Mouse (Mus musculus) hindbrain, embryonic 15.5 days (tissue): ENCODE measurements around the gene Vmn1r229. TPM values are rescaled to one million over a fixed set of nuclear protein-coding genes. Genes with fewer than 3 reads are reported as not detected.

Experiments
- ATAC-seq: fragments of 200-750 bp; cut with Nextera tagmentation; 2 replicates; pipeline ENCODE4 v1.8.0; 2017; ENCODE audit warnings: low read depth, moderate number of reproducible peaks, moderate TSS enrichment; ENCODE audit not compliant: low FRiP score
- H3K27ac ChIP-seq: fragments of 300-500 bp; sonication (generic); replicated peaks from 2 replicates; pipeline ENCODE4 v1.5.1; 2015; ENCODE audit warnings: mild to moderate bottlenecking, inconsistent platforms
- H3K27me3 ChIP-seq: fragments of 300-500 bp; sonication (generic); 2 replicates; pipeline ENCODE4 v1.6.1; 2015; ENCODE audit warnings: control low read depth, inconsistent platforms
- H3K36me3 ChIP-seq: fragments of 300-500 bp; sonication (generic); 2 replicates; pipeline ENCODE4 v1.6.1; 2015; ENCODE audit warnings: control low read depth, inconsistent platforms
- H3K4me1 ChIP-seq: fragments of 300-500 bp; sonication (generic); replicated peaks from 2 replicates; pipeline ENCODE4 v1.6.1; 2015; ENCODE audit warnings: control low read depth, inconsistent platforms
- H3K4me2 ChIP-seq: fragments of 300-500 bp; sonication (generic); 2 replicates; pipeline ENCODE4 v1.6.1; 2015; ENCODE audit warnings: moderate library complexity, mild to moderate bottlenecking, inconsistent platforms
- H3K4me3 ChIP-seq: fragments of 300-500 bp; sonication (generic); 2 replicates; pipeline ENCODE4 v1.5.1; 2015; ENCODE audit warnings: mild to moderate bottlenecking, inconsistent platforms
- H3K9ac ChIP-seq: fragments of 300-500 bp; sonication (generic); 2 replicates; pipeline ENCODE4 v1.6.1; 2015; ENCODE audit warnings: inconsistent platforms
- H3K9me3 ChIP-seq: fragments of 300-500 bp; sonication (generic); 2 replicates; pipeline ENCODE4 v1.6.1; 2016; ENCODE audit warnings: control low read depth, inconsistent platforms
- WGBS: fragments of 180-500 bp; shearing (Covaris S2); methylation state at CpG from one replicate; pipeline ENCODE4 v1.1.7; 2015; 5-methylcytosine and 5-hydroxymethylcytosine counted together
- polyA plus RNA-seq: library from polyadenylated mRNA; unstranded; fragments of >200 nt; fragmentation: Nextera tagmentation; extraction: Ambion mirVana; gene quantifications from 2 replicates; pipeline ENCODE4 v1.2.1, GENCODE M21; 2015

The Vmn1r229 gene
- not detected in 2 replicates for polyA plus RNA-seq

DNA sequence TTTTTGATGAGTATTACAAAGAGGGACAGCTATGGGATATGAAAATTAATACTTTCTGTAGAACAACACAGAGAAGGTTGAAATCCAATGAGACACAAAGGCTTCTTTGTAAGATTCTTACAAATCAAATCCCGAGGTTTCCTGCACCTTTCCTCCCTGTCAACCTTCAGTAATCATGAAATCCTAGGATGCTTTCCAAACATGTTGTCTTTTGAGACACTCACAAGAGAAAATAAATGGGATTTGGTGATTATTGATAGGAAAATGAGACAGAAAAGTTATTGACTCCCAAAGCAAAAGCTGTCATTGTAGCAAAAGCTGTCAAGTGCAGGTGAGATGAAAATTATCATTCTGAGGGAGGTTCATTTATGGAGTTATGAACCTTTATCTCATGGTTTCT lies at the start of gene Vmn1r229:
TSS of gene Vmn1r229 (plus strand) at position 301 of the 400 bp plus-strand sequence.
- peaks cover 4% of the 10 kb centered on the region; the same call in 1 of the 2 replicates for H3K9me3 ChIP-seq
- no peak for ATAC-seq
- no peaks in the 10 kb centered on the region for H3K36me3 ChIP-seq
- H3K27ac ChIP-seq, result no peak within 1 kb of the TSS
- no peak within 1 kb of the TSS for H3K4me3 ChIP-seq
- H3K9ac ChIP-seq, result no peak within 1 kb of the TSS
- no peaks in the 10 kb centered on the region for H3K4me1 ChIP-seq
- no peaks in the 10 kb centered on the region for H3K27me3 ChIP-seq
- WGBS, result 67% methylated on average over 1 of the region's 1 CpGs
- H3K4me2 ChIP-seq, result no peak within 1 kb of the TSS

DNA sequence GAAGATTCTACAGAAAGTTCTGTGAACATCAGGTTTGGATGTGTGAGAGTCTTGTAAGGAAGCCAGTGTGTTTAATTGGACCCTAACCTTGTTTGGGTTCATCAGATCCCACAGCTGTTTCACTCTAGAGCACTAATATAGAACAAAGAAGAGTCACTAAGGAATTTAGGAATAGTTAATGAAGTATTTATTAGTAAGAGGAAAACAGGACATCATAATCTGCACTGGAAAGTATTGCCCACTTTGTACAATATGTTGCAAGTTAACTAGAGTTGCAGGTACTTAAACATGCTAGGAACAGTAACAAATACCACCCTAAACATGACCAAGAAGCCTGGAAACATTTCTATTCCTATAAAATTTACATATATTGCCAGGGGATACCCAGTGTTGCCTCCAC lies 25.3 kb upstream of the Vmn1r229 start, which contains the start of gene Vmn1r228:
TSS of gene Vmn1r228 (minus strand) at position 101 of the 400 bp plus-strand sequence.
- H3K9ac ChIP-seq, result no peak within 1 kb of the TSS

DNA sequence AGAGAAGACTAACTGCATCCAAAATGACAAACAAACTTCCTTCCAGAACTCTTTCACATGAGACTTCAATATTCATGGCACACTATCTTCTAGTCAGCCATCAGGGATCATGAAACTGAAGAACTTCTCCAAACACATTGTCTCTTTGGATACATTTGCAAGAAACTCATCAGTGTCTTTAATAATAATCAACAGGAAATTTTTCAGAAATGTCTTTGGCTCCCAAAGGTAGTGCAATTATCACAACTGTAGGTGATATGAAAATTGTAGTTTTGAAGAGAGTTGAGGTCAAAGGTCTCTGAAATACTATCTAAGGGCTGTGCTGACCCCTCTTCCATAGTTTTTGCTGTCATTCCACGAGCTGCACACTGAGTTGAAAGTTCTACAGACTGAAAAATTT lies 28.8 kb downstream of the Vmn1r229 start, which contains the start of gene Vmn1r230:
TSS of gene Vmn1r230 (plus strand) at position 301 of the 400 bp plus-strand sequence.
- no peak for ATAC-seq
- H3K9ac ChIP-seq, result no peak within 1 kb of the TSS
- H3K27me3 ChIP-seq, result no peaks in the 10 kb centered on the region
- no peak within 1 kb of the TSS for H3K4me3 ChIP-seq
- no peak within 1 kb of the TSS for H3K4me2 ChIP-seq
- no peaks in the 10 kb centered on the region for H3K4me1 ChIP-seq
- H3K9me3 ChIP-seq, result no peaks in the 10 kb centered on the region
- no peak within 1 kb of the TSS for H3K27ac ChIP-seq
- 27% methylated on average over 1 of the region's 1 CpGs for WGBS
- H3K36me3 ChIP-seq, result no peaks in the 10 kb centered on the region

More for the DNA sequence above, 25.3 kb upstream of the Vmn1r229 start, which contains the start of gene Vmn1r228:
- Histone ChIP-seq H3K27me3 (no peaks in the 10 kb centered on the region), H3K4me3 (no peak within 1 kb of the TSS), H3K4me1 (no peaks in the 10 kb centered on the region), H3K27ac (no peak within 1 kb of the TSS), H3K36me3 (no peaks in the 10 kb centered on the region), H3K9me3 (peaks cover 12% of the 10 kb centered on the region; the same call in 1 of the 2 replicates), H3K4me2 (no peak within 1 kb of the TSS)
- no peak for ATAC-seq

Other genes with a start within 250 kb of the Vmn1r229 start
- not detected in 2 replicates for gene Vmn2r109, start 246.8 kb upstream of the Vmn1r229 start, polyA plus RNA-seq
- 0.03 TPM in 1 of 2 replicates, not detected in the other for gene Vmn2r110, start 215.1 kb upstream of the Vmn1r229 start, polyA plus RNA-seq
- gene Fpr-rs3, start 186.7 kb upstream of the Vmn1r229 start, polyA plus RNA-seq, result not detected in 2 replicates
- not detected in 2 replicates for gene Vmn1r226, start 128.7 kb upstream of the Vmn1r229 start, polyA plus RNA-seq
- gene Vmn1r227, start 81.7 kb upstream of the Vmn1r229 start, polyA plus RNA-seq, result not detected in 2 replicates
- 0.04 TPM in 1 of 2 replicates, not detected in the other for gene Vmn1r228, start 25.4 kb upstream of the Vmn1r229 start, polyA plus RNA-seq
- not detected in 2 replicates for gene Vmn1r230, start 28.9 kb downstream of the Vmn1r229 start, polyA plus RNA-seq
- gene Vmn1r231, start 93.5 kb downstream of the Vmn1r229 start, polyA plus RNA-seq, result not detected in 2 replicates
- gene Vmn1r232, start 108.2 kb downstream of the Vmn1r229 start, polyA plus RNA-seq, result not detected in 2 replicates
- gene Ppp2r1a, start 133.8 kb downstream of the Vmn1r229 start, polyA plus RNA-seq, result 750 and 832 TPM in 2 replicates
- gene Vmn1r233, start 184.9 kb downstream of the Vmn1r229 start, polyA plus RNA-seq, result not detected in 2 replicates
- gene Zfp160, start 197.3 kb downstream of the Vmn1r229 start, polyA plus RNA-seq, result 14.3 and 17.0 TPM in 2 replicates